Mouse (Mus musculus): ENCODE data around the gene Gns. TPM values are rescaled to one million over a fixed set of nuclear protein-coding genes. Genes with fewer than 3 reads are reported as not detected.
A peak's percentile ranks its signal among the peaks of the same experiment; 100 is the strongest.

Gene Gns
- total and polyA plus RNA-seq, 2 experiments: 65.7 to 84.0 TPM

GRCm38 (mm10) chr10:121425506-121426025, 60.7 kb downstream of the Gns start:
- H3K9ac ChIP-seq (ENCODE audit: low read depth, low read length): no peak overlapping the region
- H3K79me2 ChIP-seq (ENCODE audit: control insufficient read depth, insufficient read depth, low read length): peaks cover 55% of the 10 kb centered on the region
- no peak overlapping the region for H3K4me3 ChIP-seq (ENCODE audit: insufficient read depth, low read depth, low read length)
- peaks cover 48% of the 10 kb centered on the region for H3K4me1 ChIP-seq (ENCODE audit: control insufficient read depth, insufficient read depth, low read length)
- H3K36me3 ChIP-seq (ENCODE audit: control insufficient read depth, insufficient read depth, low read length): no peaks in the 10 kb centered on the region
- no peak for TF ChIP-seq CTCF (IDR thresholded peaks at IDR 0.05; ENCODE audit: low read depth, low read length)
- no peak for TF ChIP-seq POLR2A (IDR thresholded peaks at IDR 0.05; ENCODE audit: extremely low read depth, insufficient read depth, low read length)
- H3K27ac ChIP-seq (replicated peaks; ENCODE audit: insufficient read depth, low read depth, low read length): no peak overlapping the region
- 41% methylated on average over 14 of the region's 14 CpGs for WGBS
- peak; percentile 50 for DNase-seq (ENCODE audit: extremely low read depth, low read depth, low spot score)
- no peaks in the 10 kb centered on the region for H3K27me3 ChIP-seq (ENCODE audit: control insufficient read depth, insufficient read depth, low read length)

- 15% methylated on average over 5 of the region's 5 CpGs for WGBS
- Histone ChIP-seq H3K4me1 (ENCODE audit: control insufficient read depth, insufficient read depth, low read length) (peaks cover 53% of the 10 kb centered on the region), H3K4me3 (ENCODE audit: insufficient read depth, low read depth, low read length) (no peak overlapping the region), H3K36me3 (ENCODE audit: control insufficient read depth, insufficient read depth, low read length) (no peaks in the 10 kb centered on the region), H3K27ac (replicated peaks; ENCODE audit: insufficient read depth, low read depth, low read length) (peak overlapping the region; percentile 51), H3K9ac (ENCODE audit: low read depth, low read length) (no peak overlapping the region), H3K27me3 (ENCODE audit: control insufficient read depth, insufficient read depth, low read length) (no peaks in the 10 kb centered on the region), H3K79me2 (ENCODE audit: control insufficient read depth, insufficient read depth, low read length) (peaks cover 53% of the 10 kb centered on the region)
- peak; percentile 81 for DNase-seq (ENCODE audit: extremely low read depth, low read depth, low spot score)
- TF ChIP-seq CTCF (IDR thresholded peaks at IDR 0.05; ENCODE audit: low read depth, low read length): no peak; the same call in 1 of the 2 replicates
- TF ChIP-seq POLR2A (IDR thresholded peaks at IDR 0.05; ENCODE audit: extremely low read depth, insufficient read depth, low read length): no peak
Measured at GRCm38 (mm10) chr10:121426458-121427070, 61.7 kb downstream of the Gns start.

GRCm38 (mm10) chr10:121427136-121427535, 62.2 kb downstream of the Gns start:
- TF ChIP-seq POLR2A (IDR thresholded peaks at IDR 0.05; ENCODE audit: extremely low read depth, insufficient read depth, low read length) (no peak), CTCF (IDR thresholded peaks at IDR 0.05; ENCODE audit: low read depth, low read length) (peak; percentile 81)
- no peaks in the 10 kb centered on the region for H3K27me3 ChIP-seq (ENCODE audit: control insufficient read depth, insufficient read depth, low read length)
- no peak overlapping the region for H3K4me3 ChIP-seq (ENCODE audit: insufficient read depth, low read depth, low read length)
- no peaks in the 10 kb centered on the region for H3K36me3 ChIP-seq (ENCODE audit: control insufficient read depth, insufficient read depth, low read length)
- peaks cover 50% of the 10 kb centered on the region for H3K4me1 ChIP-seq (ENCODE audit: control insufficient read depth, insufficient read depth, low read length)
- H3K79me2 ChIP-seq (ENCODE audit: control insufficient read depth, insufficient read depth, low read length): peaks cover 47% of the 10 kb centered on the region
- no peak overlapping the region for H3K9ac ChIP-seq (ENCODE audit: low read depth, low read length)
- peak overlapping the region; percentile 51 for H3K27ac ChIP-seq (replicated peaks; ENCODE audit: insufficient read depth, low read depth, low read length)
- peak; percentile 36 for DNase-seq (ENCODE audit: extremely low read depth, low read depth, low spot score)
- WGBS: 46% methylated on average over 5 of the region's 5 CpGs

GRCm38 (mm10) chr10:121428011-121428711, 63.3 kb downstream of the Gns start:
- Histone ChIP-seq H3K27ac (replicated peaks; ENCODE audit: insufficient read depth, low read depth, low read length) (peak overlapping the region; percentile 64), H3K36me3 (ENCODE audit: control insufficient read depth, insufficient read depth, low read length) (no peaks in the 10 kb centered on the region), H3K4me3 (ENCODE audit: insufficient read depth, low read depth, low read length) (no peak overlapping the region), H3K27me3 (ENCODE audit: control insufficient read depth, insufficient read depth, low read length) (no peaks in the 10 kb centered on the region), H3K9ac (ENCODE audit: low read depth, low read length) (no peak overlapping the region), H3K4me1 (ENCODE audit: control insufficient read depth, insufficient read depth, low read length) (peaks cover 55% of the 10 kb centered on the region), H3K79me2 (ENCODE audit: control insufficient read depth, insufficient read depth, low read length) (peaks cover 40% of the 10 kb centered on the region)
- 66% methylated on average over 15 of the region's 15 CpGs for whole genome bisulfite sequencing
- no peak for DNase-seq (ENCODE audit: extremely low read depth, low read depth, low spot score)
- TF ChIP-seq CTCF (IDR thresholded peaks at IDR 0.05; ENCODE audit: low read depth, low read length) (no peak), POLR2A (IDR thresholded peaks at IDR 0.05; ENCODE audit: extremely low read depth, insufficient read depth, low read length) (no peak)

- Histone ChIP-seq H3K27ac (replicated peaks; ENCODE audit: insufficient read depth, low read depth, low read length) (peak overlapping the region; percentile 64), H3K36me3 (ENCODE audit: control insufficient read depth, insufficient read depth, low read length) (no peaks in the 10 kb centered on the region), H3K4me3 (ENCODE audit: insufficient read depth, low read depth, low read length) (no peak overlapping the region), H3K9ac (ENCODE audit: low read depth, low read length) (no peak overlapping the region), H3K79me2 (ENCODE audit: control insufficient read depth, insufficient read depth, low read length) (peaks cover 31% of the 10 kb centered on the region), H3K27me3 (ENCODE audit: control insufficient read depth, insufficient read depth, low read length) (no peaks in the 10 kb centered on the region), H3K4me1 (ENCODE audit: control insufficient read depth, insufficient read depth, low read length) (peaks cover 59% of the 10 kb centered on the region)
- 2% methylated on average over 2 of the region's 2 CpGs for WGBS
- peak; percentile 69 for DNase-seq (ENCODE audit: extremely low read depth, low read depth, low spot score)
- no peak for TF ChIP-seq CTCF (IDR thresholded peaks at IDR 0.05; ENCODE audit: low read depth, low read length)
- TF ChIP-seq POLR2A (IDR thresholded peaks at IDR 0.05; ENCODE audit: extremely low read depth, insufficient read depth, low read length): no peak
Measured at GRCm38 (mm10) chr10:121429089-121429488, 64.2 kb downstream of the Gns start.

All from liver, adult 2 months (tissue).